Mouse (Mus musculus) G1E (cell line): ENCODE measurements around the gene Ube2b.

ENCODE experiments used
- CTCF ChIP-seq: IDR thresholded peaks from 2 replicates; pipeline ENCODE4 v1.5.1; 2012; ENCODE audit warnings: low read depth, low read length, inconsistent platforms, mixed read lengths
- GATA1 ChIP-seq: IDR thresholded peaks from 2 replicates; pipeline ENCODE4 v1.6.1; 2012; ENCODE audit warnings: borderline replicate concordance, low read length, inconsistent platforms, mixed read lengths
- GATA2 ChIP-seq: IDR thresholded peaks from 2 replicates; pipeline ENCODE4 v1.6.1; 2012; ENCODE audit warnings: low read depth, low read length, inconsistent platforms, borderline replicate concordance
- POLR2AphosphoS5 ChIP-seq: IDR thresholded peaks from 2 replicates; pipeline ENCODE4 v1.6.1; 2012; ENCODE audit warnings: low read depth, low read length, inconsistent platforms; ENCODE audit not compliant: insufficient replicate concordance
- TAL1 ChIP-seq: conservative IDR thresholded peaks from 2 replicates; pipeline ENCODE4 v1.6.1; 2012; ENCODE audit warnings: low read depth, low read length, inconsistent platforms, mixed read lengths

GRCm38 (mm10) chr11:51943500-51943841 lies 57.1 kb downstream of the Ube2b start:
- TF ChIP-seq CTCF (no peak), POLR2AphosphoS5 (no peak), TAL1 (no peak), GATA2 (no peak), GATA1 (no peak)
